Mouse (Mus musculus): ENCODE results near the gene Cd5. TPM values are rescaled to one million over a fixed set of nuclear protein-coding genes. Genes with fewer than 3 reads are reported as not detected.

Gene Cd5
- polyA plus RNA-seq, 1 experiment from 2014 or later: 0.24 TPM

GRCm38 (mm10) chr19:10752646-10753045 lies 13.8 kb upstream of the Cd5 start:
- Histone ChIP-seq H3K4me1 (replicated peaks) (peaks cover 6% of the 10 kb centered on the region; the same call in 1 of the 2 replicates), H3K4me3 (replicated peaks) (no peak overlapping the region), H3K9ac (replicated peaks) (no peak overlapping the region), H3K36me3 (no peaks in the 10 kb centered on the region), H3K9me3 (no peaks in the 10 kb centered on the region), H3K4me2 (replicated peaks) (no peak overlapping the region), H3K27ac (no peak overlapping the region), H3K27me3 (no peaks in the 10 kb centered on the region)
- WGBS: 94% methylated on average over 5 of the region's 5 CpGs
- ATAC-seq: no peak

GRCm38 (mm10) chr19:10752106-10752505 lies 13.3 kb upstream of the Cd5 start:
- no peak overlapping the region for H3K9ac ChIP-seq (replicated peaks)
- WGBS: 89% methylated on average over 6 of the region's 6 CpGs
- no peak for ATAC-seq
- no peaks in the 10 kb centered on the region for H3K27me3 ChIP-seq
- H3K4me2 ChIP-seq (replicated peaks): no peak overlapping the region
- H3K36me3 ChIP-seq: no peaks in the 10 kb centered on the region
- no peaks in the 10 kb centered on the region for H3K9me3 ChIP-seq
- H3K4me1 ChIP-seq (replicated peaks): peaks cover 6% of the 10 kb centered on the region; the same call in 1 of the 2 replicates
- H3K27ac ChIP-seq: no peak overlapping the region
- no peak overlapping the region for H3K4me3 ChIP-seq (replicated peaks)

- ATAC-seq: no peak
- no peak overlapping the region for H3K4me2 ChIP-seq (replicated peaks)
- no peaks in the 10 kb centered on the region for H3K27me3 ChIP-seq
- WGBS: 80% methylated on average over 1 of the region's 1 CpGs
- peaks cover 6% of the 10 kb centered on the region; the same call in 1 of the 2 replicates for H3K4me1 ChIP-seq (replicated peaks)
- H3K9me3 ChIP-seq: no peaks in the 10 kb centered on the region
- no peak overlapping the region for H3K4me3 ChIP-seq (replicated peaks)
- no peaks in the 10 kb centered on the region for H3K36me3 ChIP-seq
- H3K27ac ChIP-seq: no peak overlapping the region
- no peak overlapping the region for H3K9ac ChIP-seq (replicated peaks)
Measured at GRCm38 (mm10) chr19:10751607-10752006, 12.8 kb upstream of the Cd5 start.

GRCm38 (mm10) chr19:10750161-10750560 lies 11.4 kb upstream of the Cd5 start:
- 91% methylated on average over 6 of the region's 6 CpGs for WGBS
- no peak overlapping the region for H3K4me3 ChIP-seq (replicated peaks)
- H3K4me1 ChIP-seq (replicated peaks): peaks cover 6% of the 10 kb centered on the region; the same call in 1 of the 2 replicates
- H3K9ac ChIP-seq (replicated peaks): no peak overlapping the region
- H3K9me3 ChIP-seq: no peaks in the 10 kb centered on the region
- no peaks in the 10 kb centered on the region for H3K36me3 ChIP-seq
- no peak overlapping the region for H3K4me2 ChIP-seq (replicated peaks)
- ATAC-seq: no peak
- H3K27me3 ChIP-seq: no peaks in the 10 kb centered on the region
- H3K27ac ChIP-seq: no peak overlapping the region

GRCm38 (mm10) chr19:10749295-10749694 lies 10.5 kb upstream of the Cd5 start:
- Histone ChIP-seq H3K4me1 (replicated peaks) (peaks cover 6% of the 10 kb centered on the region; the same call in 1 of the 2 replicates), H3K9ac (replicated peaks) (no peak overlapping the region), H3K4me3 (replicated peaks) (no peak overlapping the region), H3K27me3 (no peaks in the 10 kb centered on the region), H3K27ac (no peak overlapping the region), H3K36me3 (no peaks in the 10 kb centered on the region), H3K9me3 (no peaks in the 10 kb centered on the region), H3K4me2 (replicated peaks) (no peak overlapping the region)
- no peak for ATAC-seq
- 89% methylated on average over 6 of the region's 6 CpGs for WGBS

GRCm38 (mm10) chr19:10748401-10749102 lies 9.8 kb upstream of the Cd5 start:
- H3K4me1 ChIP-seq (replicated peaks): peaks cover 6% of the 10 kb centered on the region; the same call in 1 of the 2 replicates
- H3K9ac ChIP-seq (replicated peaks): no peak overlapping the region
- H3K4me2 ChIP-seq (replicated peaks): no peak overlapping the region
- 49% methylated on average over 11 of the region's 11 CpGs for WGBS
- ATAC-seq: no peak
- H3K27me3 ChIP-seq: no peaks in the 10 kb centered on the region
- H3K27ac ChIP-seq: no peak overlapping the region
- H3K36me3 ChIP-seq: no peaks in the 10 kb centered on the region
- no peaks in the 10 kb centered on the region for H3K9me3 ChIP-seq
- H3K4me3 ChIP-seq (replicated peaks): no peak overlapping the region

DNA sequence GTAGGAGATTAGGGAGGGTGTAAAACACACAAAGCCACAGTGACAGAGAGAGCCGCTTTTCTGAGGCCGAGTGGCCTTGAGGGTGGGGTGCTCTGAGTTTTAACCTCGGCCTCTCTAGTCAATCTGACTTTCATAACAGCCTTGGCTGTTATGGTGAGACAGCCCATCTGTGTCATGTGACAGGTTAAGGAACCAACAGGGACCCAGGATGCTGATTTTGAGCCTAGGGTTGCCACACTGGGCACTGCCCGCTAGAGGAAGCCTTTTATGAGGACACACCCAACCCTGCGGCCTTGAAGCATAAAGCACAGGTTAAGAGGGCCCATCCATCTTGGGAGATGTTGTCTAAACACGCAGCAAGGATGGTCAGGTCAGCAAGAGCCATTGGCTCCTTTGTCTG lies 8.9 kb upstream of the Cd5 start:
- no peaks in the 10 kb centered on the region for H3K27me3 ChIP-seq
- H3K4me1 ChIP-seq (replicated peaks): peaks cover 6% of the 10 kb centered on the region; the same call in 1 of the 2 replicates
- H3K4me3 ChIP-seq (replicated peaks): no peak overlapping the region
- H3K4me2 ChIP-seq (replicated peaks): no peak overlapping the region
- ATAC-seq: no peak
- no peaks in the 10 kb centered on the region for H3K9me3 ChIP-seq
- WGBS: 92% methylated on average over 6 of the region's 6 CpGs
- no peak overlapping the region for H3K9ac ChIP-seq (replicated peaks)
- H3K27ac ChIP-seq: no peak overlapping the region
- no peaks in the 10 kb centered on the region for H3K36me3 ChIP-seq

GRCm38 (mm10) chr19:10747182-10747581 lies 8.4 kb upstream of the Cd5 start:
- Histone ChIP-seq H3K4me3 (replicated peaks) (no peak overlapping the region), H3K4me2 (replicated peaks) (no peak overlapping the region), H3K36me3 (no peaks in the 10 kb centered on the region), H3K9ac (replicated peaks) (no peak overlapping the region), H3K4me1 (replicated peaks) (peaks cover 6% of the 10 kb centered on the region; the same call in 1 of the 2 replicates), H3K27ac (no peak overlapping the region), H3K27me3 (no peaks in the 10 kb centered on the region), H3K9me3 (no peaks in the 10 kb centered on the region)
- ATAC-seq: no peak
- WGBS: 89% methylated on average over 7 of the region's 7 CpGs

GRCm38 (mm10) chr19:10742565-10742964 lies 3.8 kb upstream of the Cd5 start:
- Histone ChIP-seq H3K27me3 (no peaks in the 10 kb centered on the region), H3K27ac (no peak overlapping the region), H3K4me1 (replicated peaks) (no peaks in the 10 kb centered on the region), H3K9ac (replicated peaks) (no peak overlapping the region), H3K36me3 (no peaks in the 10 kb centered on the region), H3K4me3 (replicated peaks) (no peak overlapping the region), H3K4me2 (replicated peaks) (no peak overlapping the region), H3K9me3 (no peaks in the 10 kb centered on the region)
- 81% methylated on average over 3 of the region's 3 CpGs for WGBS
- ATAC-seq: no peak

DNA sequence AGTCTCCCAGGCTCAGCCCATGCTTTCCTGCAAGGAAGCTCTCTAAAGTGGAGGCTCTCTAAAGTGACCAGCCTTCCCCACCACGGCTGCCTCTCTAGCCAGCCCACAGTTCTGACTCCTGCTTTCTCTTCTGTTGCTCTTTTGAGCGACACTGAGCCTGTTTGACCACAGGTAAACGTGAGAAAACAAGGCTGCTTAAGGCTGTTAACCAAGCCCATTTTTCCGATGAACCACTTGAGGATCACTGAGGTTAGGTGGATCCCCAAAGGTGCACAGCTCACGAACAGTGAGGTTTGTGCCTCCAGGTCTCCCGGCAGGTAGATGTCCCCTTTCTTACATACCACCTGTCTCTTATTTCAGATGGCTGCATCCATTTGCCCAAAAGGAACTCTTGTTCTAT lies 3.3 kb upstream of the Cd5 start:
- no peaks in the 10 kb centered on the region for H3K4me1 ChIP-seq (replicated peaks)
- H3K4me2 ChIP-seq (replicated peaks): no peak overlapping the region
- H3K36me3 ChIP-seq: no peaks in the 10 kb centered on the region
- WGBS: 87% methylated on average over 6 of the region's 6 CpGs
- no peak overlapping the region for H3K9ac ChIP-seq (replicated peaks)
- ATAC-seq: no peak
- H3K9me3 ChIP-seq: no peaks in the 10 kb centered on the region
- H3K4me3 ChIP-seq (replicated peaks): no peak overlapping the region
- no peak overlapping the region for H3K27ac ChIP-seq
- no peaks in the 10 kb centered on the region for H3K27me3 ChIP-seq

- no peak overlapping the region for H3K4me3 ChIP-seq (replicated peaks)
- no peak for ATAC-seq
- no peak overlapping the region for H3K4me2 ChIP-seq (replicated peaks)
- no peaks in the 10 kb centered on the region for H3K27me3 ChIP-seq
- H3K4me1 ChIP-seq (replicated peaks): no peaks in the 10 kb centered on the region
- H3K36me3 ChIP-seq: no peaks in the 10 kb centered on the region
- no peaks in the 10 kb centered on the region for H3K9me3 ChIP-seq
- H3K27ac ChIP-seq: no peak overlapping the region
- no peak overlapping the region for H3K9ac ChIP-seq (replicated peaks)
- WGBS: 54% methylated on average over 11 of the region's 11 CpGs
Measured at GRCm38 (mm10) chr19:10740641-10741440, 2.0 kb upstream of the Cd5 start.

DNA sequence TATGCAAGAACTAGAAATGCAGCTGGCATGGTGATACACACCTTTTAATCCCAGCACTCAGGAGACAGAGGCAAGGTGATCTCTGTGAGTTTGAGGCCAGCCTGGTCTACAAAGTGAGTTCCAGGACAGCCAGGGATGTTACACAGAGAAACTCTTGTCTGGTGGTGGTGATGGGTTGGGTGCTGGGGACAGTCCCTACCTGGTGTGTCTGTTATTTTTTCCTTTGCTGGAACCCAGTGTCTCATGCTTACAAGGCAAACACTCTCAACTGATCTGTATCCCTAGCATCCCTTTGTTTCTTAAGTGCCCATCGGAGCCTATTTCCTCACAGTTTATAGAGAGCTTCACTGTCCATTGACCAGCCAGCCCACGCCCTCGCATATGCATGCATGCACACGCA lies 1.1 kb upstream of the Cd5 start:
- H3K36me3 ChIP-seq: no peaks in the 10 kb centered on the region
- 94% methylated on average over 4 of the region's 4 CpGs for WGBS

More for the DNA sequence above, 1.1 kb upstream of the Cd5 start:
- Histone ChIP-seq H3K27ac (no peak overlapping the region), H3K9me3 (no peaks in the 10 kb centered on the region), H3K4me3 (replicated peaks) (no peak overlapping the region), H3K9ac (replicated peaks) (no peak overlapping the region), H3K4me2 (replicated peaks) (no peak overlapping the region), H3K4me1 (replicated peaks) (no peaks in the 10 kb centered on the region), H3K27me3 (no peaks in the 10 kb centered on the region)
- no peak for ATAC-seq
